Mouse (Mus musculus): ENCODE measurements around the gene Ace. TPM values are rescaled to one million over a fixed set of nuclear protein-coding genes. Genes with fewer than 3 reads are reported as not detected.
A peak's percentile ranks its signal among the peaks of the same experiment; 100 is the strongest.

The Ace gene
- total RNA-seq, 2 experiments from 2014 or later: 1.1 to 2.1 TPM

GRCm38 (mm10) chr11:106036548-106037417, 69.0 kb downstream of the Ace start, which contains the start of gene Dcaf7:
TSS of gene Dcaf7 (plus strand) at chr11:106036872.
- peak; percentile 96 for ATAC-seq (replicated peaks; ENCODE audit: low FRiP score, poor library complexity, severe bottlenecking)

GRCm38 (mm10) chr11:106037418-106037751, 69.6 kb downstream of the Ace start:
- no peak for ATAC-seq (replicated peaks; ENCODE audit: low FRiP score, poor library complexity, severe bottlenecking)

Other genes with a start within 250 kb of the Ace start
- gene Cyb561, start 14.6 kb upstream of the Ace start, total RNA-seq (2015; ENCODE audit: low replicate concordance): 3.4 TPM in 1 of 2 replicates, not detected in the other
- 1.5 TPM in 1 of 2 replicates, not detected in the other for gene Cyb561, start 14.6 kb upstream of the Ace start, total RNA-seq (2017; ENCODE audit: low replicate concordance)
- not detected in 2 replicates for gene Ace3, start 26.7 kb downstream of the Ace start, total RNA-seq (2015; ENCODE audit: low replicate concordance)
- gene Ace3, start 26.7 kb downstream of the Ace start, total RNA-seq (2017; ENCODE audit: low replicate concordance): not detected in 2 replicates
- gene Kcnh6, start 40.2 kb downstream of the Ace start, total RNA-seq (2015; ENCODE audit: low replicate concordance): not detected in 2 replicates
- gene Kcnh6, start 40.2 kb downstream of the Ace start, total RNA-seq (2017; ENCODE audit: low replicate concordance): not detected in 2 replicates
- 25.2 and 28.1 TPM in 2 replicates for gene Dcaf7, start 68.9 kb downstream of the Ace start, total RNA-seq (2015; ENCODE audit: low replicate concordance)
- 26.9 and 36.5 TPM in 2 replicates for gene Dcaf7, start 68.9 kb downstream of the Ace start, total RNA-seq (2017; ENCODE audit: low replicate concordance)
- 5.9 TPM in 1 of 2 replicates, not detected in the other for gene Taco1, start 98.1 kb downstream of the Ace start, total RNA-seq (2015; ENCODE audit: low replicate concordance)
- gene Taco1, start 98.1 kb downstream of the Ace start, total RNA-seq (2017; ENCODE audit: low replicate concordance): 4.1 and 6.8 TPM in 2 replicates
- gene Map3k3, start 116.7 kb downstream of the Ace start, total RNA-seq (2015; ENCODE audit: low replicate concordance): 9.6 and 11.5 TPM in 2 replicates
- gene Map3k3, start 116.7 kb downstream of the Ace start, total RNA-seq (2017; ENCODE audit: low replicate concordance): 5.7 and 6.2 TPM in 2 replicates
- gene Gm10840, start 192.9 kb downstream of the Ace start, total RNA-seq (2015; ENCODE audit: low replicate concordance): not detected in 2 replicates
- not detected in 2 replicates for gene Gm10840, start 192.9 kb downstream of the Ace start, total RNA-seq (2017; ENCODE audit: low replicate concordance)
- gene Limd2, start 192.9 kb downstream of the Ace start, total RNA-seq (2015; ENCODE audit: low replicate concordance): 35.7 and 49.0 TPM in 2 replicates
- 4.8 and 8.7 TPM in 2 replicates for gene Limd2, start 192.9 kb downstream of the Ace start, total RNA-seq (2017; ENCODE audit: low replicate concordance)
- gene Strada, start 234.2 kb downstream of the Ace start, total RNA-seq (2015; ENCODE audit: low replicate concordance): 14.1 and 16.3 TPM in 2 replicates
- 6.4 and 12.3 TPM in 2 replicates for gene Strada, start 234.2 kb downstream of the Ace start, total RNA-seq (2017; ENCODE audit: low replicate concordance)
- gene Ccdc47, start 248.4 kb downstream of the Ace start, total RNA-seq (2015; ENCODE audit: low replicate concordance): 24.1 and 54.9 TPM in 2 replicates
- gene Ccdc47, start 248.4 kb downstream of the Ace start, total RNA-seq (2017; ENCODE audit: low replicate concordance): 122 and 130 TPM in 2 replicates
- gene Ddx42, start 249.0 kb downstream of the Ace start, total RNA-seq (2015; ENCODE audit: low replicate concordance): 28.9 and 47.6 TPM in 2 replicates
- 60.4 and 91.1 TPM in 2 replicates for gene Ddx42, start 249.0 kb downstream of the Ace start, total RNA-seq (2017; ENCODE audit: low replicate concordance)